Mouse (Mus musculus) CH12.LX (cell line): ENCODE data around the gene Tspan9. TPM values are rescaled to one million over a fixed set of nuclear protein-coding genes. Genes with fewer than 3 reads are reported as not detected.

ENCODE experiments used
- DNase-seq: peaks from one replicate; pipeline ENCODE4 v3.0.0-alpha.2; 2013; ENCODE audit errors: extremely low read depth
- H3K27ac ChIP-seq: 2 replicates; pipeline ENCODE4 v1.5.1; 2012; ENCODE audit warnings: low read depth, mild to moderate bottlenecking, control low read depth, moderate library complexity; ENCODE audit not compliant: insufficient read depth
- H3K27me3 ChIP-seq: replicated peaks from 2 replicates; pipeline ENCODE3; 2012; ENCODE audit warnings: inconsistent platforms
- H3K36me3 ChIP-seq, 2 experiments: replicated peaks in 1 of 2; 2 replicates each; pipeline versions ENCODE3 to v1.6.1; 2012; ENCODE audit warnings: inconsistent platforms in 1 of 2, low read length in 1 of 2, mild to moderate bottlenecking in 1 of 2, mixed read lengths in 1 of 2, moderate library complexity in 1 of 2; ENCODE audit not compliant: control insufficient read depth in 1 of 2, insufficient read depth in 1 of 2
- H3K4me1 ChIP-seq, 2 experiments: 2 replicates each; pipeline ENCODE4 v1.6.1; 2012; ENCODE audit warnings: inconsistent platforms in 1 of 2, moderate library complexity in 1 of 2; ENCODE audit not compliant: insufficient read depth in 2 of 2, control insufficient read depth in 1 of 2
- H3K4me2 ChIP-seq: 2 replicates; pipeline ENCODE4 v1.6.1; 2012; ENCODE audit warnings: low read depth, mild to moderate bottlenecking, control low read depth; ENCODE audit not compliant: poor library complexity, insufficient read depth, severe bottlenecking
- H3K4me3 ChIP-seq, 3 experiments: fragments of 150-350 bp in 1 of 3; sonication (generic) in 1 of 3; replicated peaks in 1 of 3; 2 replicates each; pipeline versions ENCODE3 to v1.5.1; 2011 to 2012; ENCODE audit warnings: low read depth in 2 of 3, low read length in 2 of 3, mild to moderate bottlenecking in 2 of 3, moderate library complexity in 2 of 3, control low read depth in 1 of 3, improper control_type of control experiment in 1 of 3, inconsistent platforms in 1 of 3, mixed read lengths in 1 of 3; ENCODE audit not compliant: poor library complexity in 1 of 3
- H3K79me2 ChIP-seq: replicated peaks from 2 replicates; pipeline ENCODE4 v1.6.1; 2012; ENCODE audit warnings: mild to moderate bottlenecking, moderate library complexity; ENCODE audit not compliant: control insufficient read depth, poor library complexity, insufficient read depth, severe bottlenecking; ENCODE audit errors: extremely low read depth
- H3K9ac ChIP-seq: 2 replicates; pipeline ENCODE4 v1.6.1; 2012; ENCODE audit warnings: low read depth, mild to moderate bottlenecking, control low read depth, moderate library complexity; ENCODE audit not compliant: insufficient read depth
- H3K9me3 ChIP-seq: replicated peaks from 2 replicates; pipeline ENCODE3; 2012; ENCODE audit warnings: low read length, inconsistent platforms, mixed read lengths
- BHLHE40 ChIP-seq: IDR thresholded peaks from 2 replicates; pipeline ENCODE4 v1.6.1; 2011; ENCODE audit warnings: mild to moderate bottlenecking, low read depth, low read length, improper control_type of control experiment
- CHD1 ChIP-seq: IDR thresholded peaks from 2 replicates; pipeline ENCODE4 v1.6.1; 2012; ENCODE audit warnings: low read depth, low read length, improper control_type of control experiment, inconsistent platforms
- CHD2 ChIP-seq: IDR thresholded peaks from 2 replicates; pipeline ENCODE4 v1.6.1; 2011; ENCODE audit warnings: low read length, improper control_type of control experiment
- ELF1 ChIP-seq: IDR thresholded peaks from 2 replicates; pipeline ENCODE4 v1.6.1; 2014; ENCODE audit warnings: low read depth, mild to moderate bottlenecking, inconsistent platforms, low read length, improper control_type of control experiment
- GABPA ChIP-seq: IDR thresholded peaks from 2 replicates; pipeline ENCODE4 v1.6.1; 2012; ENCODE audit warnings: low read depth, low read length, improper control_type of control experiment, inconsistent platforms; ENCODE audit not compliant: insufficient replicate concordance
- IRF4 ChIP-seq: IDR thresholded peaks from 2 replicates; pipeline ENCODE4 v1.6.1; 2014; ENCODE audit warnings: low read depth, mild to moderate bottlenecking, inconsistent platforms, low read length, improper control_type of control experiment
- JUN ChIP-seq: IDR thresholded peaks from 2 replicates; pipeline ENCODE4 v1.6.1; 2011; ENCODE audit warnings: low read depth, mild to moderate bottlenecking, low read length, improper control_type of control experiment, moderate library complexity; ENCODE audit not compliant: insufficient read depth
- KAT2A ChIP-seq: IDR thresholded peaks from 2 replicates; pipeline ENCODE4 v1.6.1; 2012; ENCODE audit warnings: low read length, improper control_type of control experiment, inconsistent platforms; ENCODE audit not compliant: insufficient replicate concordance
- MAFK ChIP-seq: IDR thresholded peaks from 2 replicates; pipeline ENCODE4 v1.6.1; 2011; ENCODE audit warnings: low read length, improper control_type of control experiment; ENCODE audit not compliant: insufficient replicate concordance
- MAX ChIP-seq: IDR thresholded peaks from 2 replicates; pipeline ENCODE4 v1.6.1; 2011; ENCODE audit warnings: low read length, improper control_type of control experiment
- MAZ ChIP-seq: IDR thresholded peaks from 2 replicates; pipeline ENCODE4 v1.6.1; 2012; ENCODE audit warnings: low read depth, mild to moderate bottlenecking, inconsistent platforms, low read length, improper control_type of control experiment, moderate library complexity
- MEF2A ChIP-seq: IDR thresholded peaks from 2 replicates; pipeline ENCODE4 v1.6.1; 2014; ENCODE audit warnings: low read depth, mild to moderate bottlenecking, inconsistent platforms, low read length, improper control_type of control experiment, borderline replicate concordance
- MXI1 ChIP-seq: IDR thresholded peaks from 2 replicates; pipeline ENCODE4 v1.6.1; 2011; ENCODE audit warnings: mild to moderate bottlenecking, low read depth, low read length, improper control_type of control experiment
- MYC ChIP-seq: IDR thresholded peaks from 2 replicates; pipeline ENCODE4 v1.6.1; 2011; ENCODE audit warnings: low read depth, mild to moderate bottlenecking, improper control_type of control experiment, low read length
- NELFE ChIP-seq: IDR thresholded peaks from 2 replicates; pipeline ENCODE4 v1.6.1; 2011; ENCODE audit warnings: low read depth, low read length, improper control_type of control experiment
- NRF1 ChIP-seq: IDR thresholded peaks from 2 replicates; pipeline ENCODE4 v1.6.1; 2014; ENCODE audit warnings: low read depth, mild to moderate bottlenecking, inconsistent platforms, low read length, improper control_type of control experiment, moderate library complexity
- POLR2AphosphoS2 ChIP-seq: IDR thresholded peaks from 2 replicates; pipeline ENCODE4 v1.6.1; 2011; ENCODE audit warnings: low read depth, low read length, improper control_type of control experiment
- RAD21 ChIP-seq: IDR thresholded peaks from 2 replicates; pipeline ENCODE4 v1.6.1; 2011; ENCODE audit warnings: low read depth, mild to moderate bottlenecking, low read length, improper control_type of control experiment, moderate library complexity
- RCOR1 ChIP-seq: conservative IDR thresholded peaks from 2 replicates; pipeline ENCODE4 v1.6.1; 2012; ENCODE audit warnings: low read depth, mild to moderate bottlenecking, inconsistent platforms, low read length, improper control_type of control experiment
- TBP ChIP-seq: conservative IDR thresholded peaks from 2 replicates; pipeline ENCODE4 v1.6.1; 2011; ENCODE audit warnings: low read depth, low read length, improper control_type of control experiment
- UBTF ChIP-seq: IDR thresholded peaks from 2 replicates; pipeline ENCODE4 v1.6.1; 2012; ENCODE audit warnings: low read depth, mild to moderate bottlenecking, inconsistent platforms, low read length, improper control_type of control experiment, moderate library complexity
- USF1 ChIP-seq: IDR thresholded peaks from 2 replicates; pipeline ENCODE4 v1.6.1; 2014; ENCODE audit warnings: low read depth, mild to moderate bottlenecking, inconsistent platforms, low read length, improper control_type of control experiment
- ZC3H11A ChIP-seq: IDR thresholded peaks from 2 replicates; pipeline ENCODE4 v1.6.1; 2012; ENCODE audit warnings: low read depth, mild to moderate bottlenecking, inconsistent platforms, low read length, improper control_type of control experiment
- ZKSCAN1 ChIP-seq: IDR thresholded peaks from 2 replicates; pipeline ENCODE4 v1.6.1; 2012; ENCODE audit warnings: low read depth, inconsistent platforms, low read length, improper control_type of control experiment, borderline replicate concordance
- ZMIZ1 ChIP-seq: IDR thresholded peaks from 2 replicates; pipeline ENCODE4 v1.6.1; 2012; ENCODE audit warnings: low read depth, mild to moderate bottlenecking, inconsistent platforms, low read length, improper control_type of control experiment
- ZNF384 ChIP-seq: IDR thresholded peaks from 2 replicates; pipeline ENCODE4 v1.6.1; 2012; ENCODE audit warnings: low read depth, low read length, improper control_type of control experiment, inconsistent platforms
- dilution Hi-C: fragments of 300-500 bp; cut with MboI; formaldehyde crosslinking; loops from 2 replicates; pipeline ENCODE4 v1.14.3; 2020; ENCODE audit warnings: low sequenced_read_pairs; ENCODE audit not compliant: extremely low pct_unique_long_range_greater_than_20kb, extremely low pct_ligation_motif_present
- in situ Hi-C: fragments of 300-500 bp; cut with MboI; formaldehyde crosslinking; loops from 3 replicates; pipeline ENCODE4 v1.14.3; 2019; ENCODE audit warnings: low sequenced_read_pairs, low pct_ligation_motif_present, low pct_unique_long_range_greater_than_20kb, mixed read lengths
- polyA plus RNA-seq: library from polyadenylated mRNA; unstranded; fragments of >175 nt; gene quantifications from 2 replicates; pipeline ENCODE4 v1.2.1, GENCODE M21; 2012; ENCODE audit warnings: low read depth; ENCODE audit not compliant: insufficient read length
- total RNA-seq, 2 experiments: library from RNA; depleted of rRNA; stranded (reverse); fragments of 300-350 nt in 1 of 2; fragments of >200 nt in 1 of 2; gene quantifications; 2 replicates each; pipeline ENCODE4 v1.2.3; 2012 to 2014

Gene Tspan9
- total and polyA plus RNA-seq, 3 experiments: 0.40 to 0.98 (median 0.71) TPM

DNA sequence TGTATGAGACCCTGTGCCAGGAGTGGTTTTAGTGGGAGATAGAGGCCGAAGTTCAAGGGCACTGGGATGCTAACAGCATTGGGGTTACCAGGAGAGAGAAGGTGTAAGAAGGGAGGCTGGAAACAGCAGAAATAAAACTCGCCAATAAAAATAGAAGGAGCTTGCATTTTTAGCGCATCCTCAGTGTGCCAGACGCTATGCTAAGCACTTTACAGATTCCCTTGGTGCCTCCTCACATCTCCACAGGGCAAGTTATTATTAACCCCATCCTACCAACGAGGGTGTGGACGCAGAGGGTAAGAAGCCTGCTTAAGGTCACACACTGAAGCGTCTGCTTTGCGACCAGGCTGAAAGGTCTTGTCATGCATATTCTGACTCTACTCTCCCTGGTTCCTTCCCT, 47.5 kb downstream of the Tspan9 start:
- Histone ChIP-seq H3K9ac (no peak overlapping the region), H3K4me1 (no peaks in the 10 kb centered on the region), H3K4me2 (no peak overlapping the region), H3K4me3 (no peak overlapping the region), H3K27me3 (peaks cover 90% of the 10 kb centered on the region), H3K36me3 (no peaks in the 10 kb centered on the region), H3K27ac (no peak overlapping the region), H3K79me2 (no peaks in the 10 kb centered on the region), H3K9me3 (peaks cover 6% of the 10 kb centered on the region)
- TF ChIP-seq CHD2 (no peak), MYC (no peak), RCOR1 (no peak), ELF1 (no peak), UBTF (no peak), MXI1 (no peak), RAD21 (no peak), POLR2AphosphoS2 (no peak), NELFE (no peak), ZMIZ1 (no peak), NRF1 (no peak), IRF4 (no peak), ZNF384 (no peak), ZKSCAN1 (no peak), CHD1 (no peak), KAT2A (no peak)
- dilution Hi-C loops (no loop called here), in situ Hi-C loops (no loop called here)
- no peak for DNase-seq

DNA sequence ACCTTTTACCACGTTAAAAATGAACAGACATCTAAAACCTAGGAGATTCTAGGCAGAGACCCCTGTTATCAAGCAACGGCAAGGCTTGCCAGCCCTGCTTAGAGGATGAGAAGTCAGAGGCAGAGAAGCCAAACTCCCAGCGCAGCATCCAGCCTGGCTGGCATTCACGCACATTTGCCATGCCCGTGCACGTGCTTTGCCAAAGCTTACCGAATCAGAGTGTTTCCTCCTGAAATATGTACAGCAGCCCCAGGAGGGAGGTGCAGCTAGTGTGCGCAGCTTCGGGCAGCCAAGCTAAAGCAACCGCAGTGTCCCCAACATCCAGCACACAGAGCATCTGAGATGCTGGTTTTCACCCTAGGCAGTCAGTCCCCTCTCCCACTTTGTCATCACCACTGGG, 48.3 kb downstream of the Tspan9 start:
- no peak overlapping the region for H3K9ac ChIP-seq

More for the DNA sequence above, 48.3 kb downstream of the Tspan9 start:
- Histone ChIP-seq H3K4me2 (no peak overlapping the region), H3K4me3 (no peak overlapping the region), H3K36me3 (no peaks in the 10 kb centered on the region), H3K79me2 (no peaks in the 10 kb centered on the region), H3K27ac (no peak overlapping the region), H3K27me3 (peaks cover 94% of the 10 kb centered on the region), H3K9me3 (peaks cover 6% of the 10 kb centered on the region), H3K4me1 (no peaks in the 10 kb centered on the region)
- dilution Hi-C loops: no loop called here
- no peak for DNase-seq
- in situ Hi-C loops: no loop called here
- TF ChIP-seq MAFK: no peak
- TF ChIP-seq USF1: no peak
- TF ChIP-seq TBP: no peak
- TF ChIP-seq IRF4: no peak
- no peak for TF ChIP-seq MEF2A
- TF ChIP-seq GABPA: no peak
- no peak for TF ChIP-seq NELFE
- no peak for TF ChIP-seq MAZ
- TF ChIP-seq RAD21: no peak
- no peak for TF ChIP-seq CHD2
- TF ChIP-seq KAT2A: no peak
- no peak for TF ChIP-seq MXI1
- TF ChIP-seq ZC3H11A: no peak
- TF ChIP-seq JUN: no peak
- TF ChIP-seq POLR2AphosphoS2: no peak
- TF ChIP-seq BHLHE40: no peak
- TF ChIP-seq MAX: no peak
